Mouse (Mus musculus) embryonic fibroblast, embryonic 13.5 days (primary cell): ENCODE measurements around the gene Tceanc2.

Experiments used
- CTCF ChIP-seq: IDR thresholded peaks from 2 replicates; pipeline ENCODE4 v1.5.1; 2011; ENCODE audit warnings: mild to moderate bottlenecking, control low read depth, low read length, moderate library complexity, borderline replicate concordance; ENCODE audit not compliant: insufficient read depth
- POLR2A ChIP-seq: IDR thresholded peaks from 2 replicates; pipeline ENCODE4 v1.6.1; 2011; ENCODE audit warnings: low read depth, mild to moderate bottlenecking, control low read depth, low read length, moderate library complexity

DNA sequence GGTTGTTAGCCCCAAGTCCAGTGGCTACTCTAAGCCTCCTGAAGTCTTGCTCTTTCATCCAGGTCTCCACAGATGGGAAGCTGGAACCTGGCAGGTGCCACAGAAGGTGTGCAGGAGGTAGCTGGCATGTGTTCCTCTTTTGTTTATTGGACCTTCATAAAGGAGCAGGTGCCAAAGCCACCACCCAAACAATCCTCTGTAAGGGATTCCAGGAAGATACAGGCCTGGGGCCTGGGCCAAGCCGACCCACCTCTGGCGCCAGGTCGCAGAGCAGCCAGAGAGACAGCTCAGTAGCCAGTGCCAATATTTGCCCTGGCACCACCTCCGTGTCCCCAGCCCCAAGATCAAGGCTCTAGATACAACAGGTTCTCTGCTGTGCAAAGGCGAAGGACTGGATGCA, 42.6 kb upstream of the Tceanc2 start:
- TF ChIP-seq CTCF (no peak), POLR2A (no peak)
